Mouse (Mus musculus): ENCODE data around the gene Ovol1. TPM values are rescaled to one million over a fixed set of nuclear protein-coding genes. Genes with fewer than 3 reads are reported as not detected.

The Ovol1 gene
- polyA plus RNA-seq, 1 experiment from 2014 or later = 0.19 TPM

GRCm38 (mm10) chr19:5512091-5513004 is 48.1 kb downstream of the Ovol1 start:
- H3K27me3 ChIP-seq = no peaks in the 10 kb centered on the region
- H3K36me3 ChIP-seq = no peaks in the 10 kb centered on the region
- no peaks in the 10 kb centered on the region for H3K9me3 ChIP-seq (replicated peaks)
- WGBS = 84% methylated on average over 12 of the region's 12 CpGs
- H3K27ac ChIP-seq = no peak overlapping the region
- no peak overlapping the region for H3K4me2 ChIP-seq (replicated peaks)
- no peak overlapping the region for H3K9ac ChIP-seq
- peaks cover 20% of the 10 kb centered on the region for H3K4me1 ChIP-seq
- no peak overlapping the region for H3K4me3 ChIP-seq
- no peak for ATAC-seq (ENCODE audit: low FRiP score)

GRCm38 (mm10) chr19:5511074-5511632 is 49.3 kb downstream of the Ovol1 start:
- Histone ChIP-seq H3K9me3 (replicated peaks) (no peaks in the 10 kb centered on the region), H3K27ac (no peak overlapping the region), H3K4me1 (peaks cover 20% of the 10 kb centered on the region), H3K27me3 (no peaks in the 10 kb centered on the region), H3K9ac (peak overlapping the region; percentile 67), H3K4me2 (replicated peaks) (peak overlapping the region; percentile 71), H3K36me3 (no peaks in the 10 kb centered on the region), H3K4me3 (peak overlapping the region; percentile 48)
- ATAC-seq (ENCODE audit: low FRiP score) = no peak
- 49% methylated on average over 14 of the region's 15 CpGs for WGBS

GRCm38 (mm10) chr19:5510031-5511026 is 50.1 kb downstream of the Ovol1 start, which contains the start of gene Snx32:
TSS of gene Snx32 (minus strand) at chr19:5510538.
- peak; percentile 99 for ATAC-seq (ENCODE audit: low FRiP score)
- H3K27me3 ChIP-seq = no peaks in the 10 kb centered on the region
- 2% methylated on average over 46 of the region's 47 CpGs for WGBS

GRCm38 (mm10) chr19:5503687-5504086 is 56.8 kb downstream of the Ovol1 start, which contains the start of gene 1700020D05Rik:
TSS of gene 1700020D05Rik (minus strand) at chr19:5503787.
- Histone ChIP-seq H3K27ac (no peak within 1 kb of the TSS), H3K4me3 (no peak within 1 kb of the TSS), H3K4me1 (no peaks in the 10 kb centered on the region), H3K9me3 (replicated peaks) (no peaks in the 10 kb centered on the region), H3K4me2 (replicated peaks) (no peak within 1 kb of the TSS), H3K9ac (no peak within 1 kb of the TSS), H3K36me3 (peaks cover 7% of the 10 kb centered on the region; the same call in 1 of the 2 replicates), H3K27me3 (0 out of 2 replicates have a peak, but pooled peaks cover 4% of the 10 kb centered on the region)
- 57% methylated on average over 17 of the region's 17 CpGs for WGBS
- no peak for ATAC-seq (ENCODE audit: low FRiP score)

More at GRCm38 (mm10) chr19:5510031-5511026, 50.1 kb downstream of the Ovol1 start, which contains the start of gene Snx32:
- Histone ChIP-seq H3K36me3 (no peaks in the 10 kb centered on the region), H3K4me2 (replicated peaks) (peak within 1 kb of the TSS; percentile 71), H3K9ac (peak within 1 kb of the TSS; percentile 67), H3K4me3 (peak within 1 kb of the TSS; percentile 48), H3K27ac (peak within 1 kb of the TSS; percentile 77), H3K9me3 (replicated peaks) (no peaks in the 10 kb centered on the region), H3K4me1 (peaks cover 20% of the 10 kb centered on the region)

GRCm38 (mm10) chr19:5500330-5500875 is 60.0 kb downstream of the Ovol1 start:
- Histone ChIP-seq H3K4me2 (replicated peaks) (no peak overlapping the region), H3K9ac (no peak overlapping the region), H3K4me3 (no peak overlapping the region), H3K36me3 (peaks cover 36% of the 10 kb centered on the region), H3K27me3 (0 out of 2 replicates have a peak, but pooled peaks cover 4% of the 10 kb centered on the region), H3K27ac (no peak overlapping the region), H3K9me3 (replicated peaks) (no peaks in the 10 kb centered on the region), H3K4me1 (no peaks in the 10 kb centered on the region)
- WGBS = 92% methylated on average over 2 of the region's 2 CpGs
- ATAC-seq (ENCODE audit: low FRiP score) = no peak

Other genes starting within 250 kb of the Ovol1 start
- not detected in 2 replicates for gene Catsper1, start 224.9 kb downstream of the Ovol1 start, polyA plus RNA-seq (2016; fragmentation: Nextera tagmentation; extraction: Ambion mirVana)
- 3.0 and 3.6 TPM in 2 replicates for gene Cst6, start 211.1 kb downstream of the Ovol1 start, polyA plus RNA-seq (2016; fragmentation: Nextera tagmentation; extraction: Ambion mirVana)
- gene Eif1ad, start 193.9 kb downstream of the Ovol1 start, polyA plus RNA-seq (2016; fragmentation: Nextera tagmentation; extraction: Ambion mirVana) = 61.2 and 67.0 TPM in 2 replicates
- gene Banf1, start 193.5 kb downstream of the Ovol1 start, polyA plus RNA-seq (2016; fragmentation: Nextera tagmentation; extraction: Ambion mirVana) = 309 and 324 TPM in 2 replicates
- 106 and 111 TPM in 2 replicates for gene Sart1, start 171.9 kb downstream of the Ovol1 start, polyA plus RNA-seq (2016; fragmentation: Nextera tagmentation; extraction: Ambion mirVana)
- gene Tsga10ip, start 158.1 kb downstream of the Ovol1 start, polyA plus RNA-seq (2016; fragmentation: Nextera tagmentation; extraction: Ambion mirVana) = 0.86 and 0.98 TPM in 2 replicates
- gene Drap1, start 135.7 kb downstream of the Ovol1 start, polyA plus RNA-seq (2016; fragmentation: Nextera tagmentation; extraction: Ambion mirVana) = 276 and 280 TPM in 2 replicates
- 59.0 and 59.6 TPM in 2 replicates for gene AI837181, start 135.5 kb downstream of the Ovol1 start, polyA plus RNA-seq (2016; fragmentation: Nextera tagmentation; extraction: Ambion mirVana)
- gene Fosl1, start 113.1 kb downstream of the Ovol1 start, polyA plus RNA-seq (2016; fragmentation: Nextera tagmentation; extraction: Ambion mirVana) = not detected in 2 replicates
- gene Ccdc85b, start 102.8 kb downstream of the Ovol1 start, polyA plus RNA-seq (2016; fragmentation: Nextera tagmentation; extraction: Ambion mirVana) = 10.7 and 11.0 TPM in 2 replicates
- gene Fibp, start 100.0 kb downstream of the Ovol1 start, polyA plus RNA-seq (2016; fragmentation: Nextera tagmentation; extraction: Ambion mirVana) = 133 and 144 TPM in 2 replicates
- 3.7 and 4.3 TPM in 2 replicates for gene Ctsw, start 92.1 kb downstream of the Ovol1 start, polyA plus RNA-seq (2016; fragmentation: Nextera tagmentation; extraction: Ambion mirVana)
- 75.3 and 81.0 TPM in 2 replicates for gene Efemp2, start 86.7 kb downstream of the Ovol1 start, polyA plus RNA-seq (2016; fragmentation: Nextera tagmentation; extraction: Ambion mirVana)
- gene Mus81, start 72.2 kb downstream of the Ovol1 start, polyA plus RNA-seq (2016; fragmentation: Nextera tagmentation; extraction: Ambion mirVana) = 43.3 and 45.4 TPM in 2 replicates
- 3,169 and 3,299 TPM in 2 replicates for gene Cfl1, start 70.2 kb downstream of the Ovol1 start, polyA plus RNA-seq (2016; fragmentation: Nextera tagmentation; extraction: Ambion mirVana)
- 0.23 and 0.56 TPM in 2 replicates for gene 1700020D05Rik, start 56.9 kb downstream of the Ovol1 start, polyA plus RNA-seq (2016; fragmentation: Nextera tagmentation; extraction: Ambion mirVana)
- 38.3 and 42.2 TPM in 2 replicates for gene Snx32, start 50.1 kb downstream of the Ovol1 start, polyA plus RNA-seq (2016; fragmentation: Nextera tagmentation; extraction: Ambion mirVana)
- 2.6 and 3.2 TPM in 2 replicates for gene Ap5b1, start 7.4 kb upstream of the Ovol1 start, polyA plus RNA-seq (2016; fragmentation: Nextera tagmentation; extraction: Ambion mirVana)
- 114 and 126 TPM in 2 replicates for gene Rnaseh2c, start 41.2 kb upstream of the Ovol1 start, polyA plus RNA-seq (2016; fragmentation: Nextera tagmentation; extraction: Ambion mirVana)
- 73.2 and 76.5 TPM in 2 replicates for gene Kat5, start 49.6 kb upstream of the Ovol1 start, polyA plus RNA-seq (2016; fragmentation: Nextera tagmentation; extraction: Ambion mirVana)
- gene Rela, start 76.8 kb upstream of the Ovol1 start, polyA plus RNA-seq (2016; fragmentation: Nextera tagmentation; extraction: Ambion mirVana) = 38.4 and 41.5 TPM in 2 replicates
- 22.4 and 25.4 TPM in 2 replicates for gene Sipa1, start 103.1 kb upstream of the Ovol1 start, polyA plus RNA-seq (2016; fragmentation: Nextera tagmentation; extraction: Ambion mirVana)
- gene Map3k11, start 128.1 kb upstream of the Ovol1 start, polyA plus RNA-seq (2016; fragmentation: Nextera tagmentation; extraction: Ambion mirVana) = 21.5 and 23.3 TPM in 2 replicates
- 34.6 and 35.0 TPM in 2 replicates for gene Pcnx3, start 128.3 kb upstream of the Ovol1 start, polyA plus RNA-seq (2016; fragmentation: Nextera tagmentation; extraction: Ambion mirVana)
- not detected in 2 replicates for gene Kcnk7, start 143.7 kb upstream of the Ovol1 start, polyA plus RNA-seq (2016; fragmentation: Nextera tagmentation; extraction: Ambion mirVana)
- gene Ehbp1l1, start 165.7 kb upstream of the Ovol1 start, polyA plus RNA-seq (2016; fragmentation: Nextera tagmentation; extraction: Ambion mirVana) = 10.8 and 12.1 TPM in 2 replicates
- gene Fam89b, start 169.0 kb upstream of the Ovol1 start, polyA plus RNA-seq (2016; fragmentation: Nextera tagmentation; extraction: Ambion mirVana) = 174 and 177 TPM in 2 replicates
- 13.8 and 16.6 TPM in 2 replicates for gene Ltbp3, start 180.3 kb upstream of the Ovol1 start, polyA plus RNA-seq (2016; fragmentation: Nextera tagmentation; extraction: Ambion mirVana)
- 71.8 and 73.7 TPM in 2 replicates for gene Scyl1, start 210.8 kb upstream of the Ovol1 start, polyA plus RNA-seq (2016; fragmentation: Nextera tagmentation; extraction: Ambion mirVana)

Measured in hindbrain, embryonic 12.5 days (tissue).